Mouse (Mus musculus) liver, embryonic 16.5 days (tissue): ENCODE data around the gene Rab44. TPM values are rescaled to one million over a fixed set of nuclear protein-coding genes. Genes with fewer than 3 reads are reported as not detected.

Experiments
- ATAC-seq: fragments of 200-750 bp; cut with Nextera tagmentation; 2 replicates; pipeline ENCODE4 v1.8.0; 2017; ENCODE audit warnings: low read depth, mild to moderate bottlenecking, moderate number of reproducible peaks, moderate library complexity
- H3K27ac ChIP-seq: fragments of 300-500 bp; sonication (generic); 2 replicates; pipeline ENCODE4 v1.5.1; 2014; ENCODE audit warnings: mild to moderate bottlenecking, low read length
- H3K27me3 ChIP-seq: fragments of 300-500 bp; sonication (generic); 2 replicates; pipeline ENCODE4 v1.6.1; 2014; ENCODE audit warnings: low read depth, low read length, mixed read lengths; ENCODE audit not compliant: control insufficient read depth, insufficient read depth
- H3K36me3 ChIP-seq: fragments of 300-500 bp; sonication (generic); 2 replicates; pipeline ENCODE4 v1.6.1; 2014; ENCODE audit warnings: mild to moderate bottlenecking; ENCODE audit not compliant: control insufficient read depth, insufficient read depth
- H3K4me1 ChIP-seq: fragments of 300-500 bp; sonication (generic); 2 replicates; pipeline ENCODE4 v1.6.1; 2014; ENCODE audit warnings: low read depth, low read length, mixed read lengths; ENCODE audit not compliant: control insufficient read depth
- H3K4me2 ChIP-seq: fragments of 300-500 bp; sonication (generic); 2 replicates; pipeline ENCODE4 v1.6.1; 2014; ENCODE audit warnings: low read depth, low read length, mixed read lengths
- H3K4me3 ChIP-seq: fragments of 300-500 bp; sonication (generic); 2 replicates; pipeline ENCODE4 v1.5.1; 2014; ENCODE audit warnings: low read depth, mild to moderate bottlenecking, low read length
- H3K9ac ChIP-seq: fragments of 300-500 bp; sonication (generic); 2 replicates; pipeline ENCODE4 v1.6.1; 2014; ENCODE audit warnings: low read depth, low read length
- H3K9me3 ChIP-seq: fragments of 300-500 bp; sonication (generic); replicated peaks from 2 replicates; pipeline ENCODE4 v1.6.1; 2016; ENCODE audit warnings: low read length; ENCODE audit not compliant: control insufficient read depth
- WGBS: fragments of 180-500 bp; shearing (Covaris S2); extraction: QIAGEN DNeasy Blood & Tissue Kit; methylation state at CpG from one replicate; pipeline ENCODE4 v1.1.7; 2014; ENCODE audit not compliant: insufficient replicate concordance; 5-methylcytosine and 5-hydroxymethylcytosine counted together
- polyA plus RNA-seq: library from polyadenylated mRNA; unstranded; fragments of >200 nt; fragmentation: Nextera tagmentation; extraction: Ambion mirVana; gene quantifications from 2 replicates; pipeline ENCODE4 v1.2.1, GENCODE M21; 2015

Rab44 gene
- polyA plus RNA-seq, 1 experiment from 2014 or later, result 10.9 TPM

DNA sequence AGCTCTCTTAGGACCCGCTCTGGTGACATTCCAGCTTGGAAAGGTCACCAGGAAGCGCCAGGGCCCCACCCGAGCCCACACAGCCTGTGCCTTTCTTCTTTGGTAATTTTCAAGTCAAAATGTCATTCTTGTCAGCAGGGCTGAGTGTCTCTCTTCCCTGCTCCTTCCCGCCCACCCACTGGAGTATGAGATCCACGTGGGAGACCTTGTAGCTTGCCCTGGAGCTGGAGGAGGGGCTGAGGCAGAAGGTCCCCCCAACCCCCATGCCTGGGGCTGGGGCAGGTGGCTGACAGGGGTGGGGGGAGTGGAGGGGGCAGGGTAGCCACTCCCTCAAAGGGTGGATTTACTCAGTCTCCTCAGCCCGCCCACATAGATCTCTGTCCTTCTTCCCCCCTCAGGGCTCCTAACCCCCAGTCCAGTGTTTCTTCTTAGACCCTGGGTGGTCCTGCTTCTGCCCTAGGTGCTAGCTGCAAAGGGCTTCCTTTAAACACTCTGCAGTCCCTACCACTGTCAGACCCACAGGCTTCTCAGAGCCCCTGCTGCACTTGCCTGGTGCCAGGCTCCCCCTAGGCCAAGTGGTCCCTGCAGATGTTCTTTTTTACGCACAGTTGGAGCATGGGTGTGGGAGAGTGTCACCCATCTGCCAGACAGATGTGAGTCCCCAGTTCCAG is 71.6 kb downstream of the Rab44 start:
- no peak for ATAC-seq
- WGBS, result 53% methylated on average over 7 of the region's 7 CpGs
- Histone ChIP-seq H3K36me3 (no peaks in the 10 kb centered on the region), H3K9me3 (no peaks in the 10 kb centered on the region), H3K4me3 (no peak overlapping the region), H3K4me2 (no peak overlapping the region), H3K27ac (no peak overlapping the region), H3K9ac (no peak overlapping the region), H3K27me3 (peaks cover 6% of the 10 kb centered on the region), H3K4me1 (no peaks in the 10 kb centered on the region)

DNA sequence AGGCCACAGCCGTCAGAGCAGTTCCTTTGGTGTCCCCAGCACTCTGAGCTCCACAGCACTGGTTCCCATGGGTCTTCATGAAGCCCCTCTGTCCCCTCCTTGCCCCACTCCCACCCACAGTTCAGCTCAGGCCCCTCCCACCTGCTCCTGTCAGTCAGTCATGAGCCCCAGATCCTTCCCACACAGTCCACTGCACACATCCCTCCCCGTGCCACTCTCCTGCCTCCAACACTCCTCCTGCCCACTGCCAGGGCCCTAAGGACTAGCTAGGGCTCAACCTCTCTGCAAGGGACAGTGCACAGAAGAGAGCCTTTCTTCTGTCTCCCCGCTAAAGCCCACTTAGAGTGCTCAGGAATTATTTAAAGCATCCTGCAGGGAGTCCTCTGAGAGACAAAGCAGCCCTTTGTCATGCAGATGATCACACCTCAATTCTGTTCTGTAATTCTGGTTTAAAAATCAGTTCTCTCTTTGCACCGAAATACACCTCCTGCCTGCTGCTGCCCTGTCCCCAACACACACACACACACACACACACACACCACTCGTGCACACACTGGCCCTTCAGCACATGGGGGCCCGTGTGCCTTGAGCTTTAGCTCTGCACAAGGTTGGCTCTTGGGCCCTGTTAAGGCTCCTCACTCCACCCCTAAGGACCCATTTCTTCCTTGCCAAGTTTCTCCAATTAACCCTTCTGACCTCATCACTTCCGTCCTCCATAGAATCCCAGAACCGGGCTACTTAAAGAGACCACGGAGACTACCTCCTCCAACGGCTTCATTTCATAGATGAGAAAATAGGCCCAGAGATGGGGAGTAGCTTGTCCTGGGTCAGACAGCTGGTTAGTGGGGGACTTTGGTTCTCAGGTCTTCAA is 73.3 kb downstream of the Rab44 start:
- H3K27ac ChIP-seq, result no peak overlapping the region
- H3K4me2 ChIP-seq, result no peak overlapping the region
- H3K27me3 ChIP-seq, result peaks cover 6% of the 10 kb centered on the region
- no peak for ATAC-seq
- no peaks in the 10 kb centered on the region for H3K4me1 ChIP-seq
- H3K9ac ChIP-seq, result no peak overlapping the region
- 51% methylated on average over 10 of the region's 10 CpGs for WGBS
- no peaks in the 10 kb centered on the region for H3K9me3 ChIP-seq
- H3K4me3 ChIP-seq, result no peak overlapping the region
- no peaks in the 10 kb centered on the region for H3K36me3 ChIP-seq

DNA sequence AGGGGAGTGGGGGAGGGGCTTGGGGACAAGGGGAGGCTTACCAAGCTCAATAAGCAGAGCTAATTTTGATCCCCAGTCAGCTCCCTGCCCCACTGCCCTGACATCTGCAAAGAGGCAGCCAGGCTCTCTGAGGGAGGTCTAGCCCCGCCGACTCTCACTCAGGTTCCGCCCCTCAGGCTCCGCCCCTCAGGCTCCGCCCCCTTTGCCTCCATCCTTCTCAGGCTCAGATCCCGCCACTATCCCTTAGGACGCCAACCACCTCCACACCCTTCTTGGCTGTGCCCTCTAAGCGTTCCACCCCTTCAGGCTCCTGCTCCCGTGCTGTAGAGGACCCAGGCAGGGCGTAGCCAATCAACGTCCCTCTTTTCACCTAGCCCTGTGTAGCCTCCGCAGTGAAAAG is 75.0 kb downstream of the Rab44 start:
- no peak overlapping the region for H3K9ac ChIP-seq
- H3K27me3 ChIP-seq, result peaks cover 6% of the 10 kb centered on the region
- no peak overlapping the region for H3K27ac ChIP-seq
- ATAC-seq, result no peak
- WGBS, result 12% methylated on average over 12 of the region's 12 CpGs
- no peaks in the 10 kb centered on the region; the same call in 1 of the 2 replicates for H3K4me1 ChIP-seq
- H3K36me3 ChIP-seq, result no peaks in the 10 kb centered on the region
- H3K4me3 ChIP-seq, result no peak overlapping the region
- H3K9me3 ChIP-seq, result no peaks in the 10 kb centered on the region
- H3K4me2 ChIP-seq, result no peak overlapping the region

DNA sequence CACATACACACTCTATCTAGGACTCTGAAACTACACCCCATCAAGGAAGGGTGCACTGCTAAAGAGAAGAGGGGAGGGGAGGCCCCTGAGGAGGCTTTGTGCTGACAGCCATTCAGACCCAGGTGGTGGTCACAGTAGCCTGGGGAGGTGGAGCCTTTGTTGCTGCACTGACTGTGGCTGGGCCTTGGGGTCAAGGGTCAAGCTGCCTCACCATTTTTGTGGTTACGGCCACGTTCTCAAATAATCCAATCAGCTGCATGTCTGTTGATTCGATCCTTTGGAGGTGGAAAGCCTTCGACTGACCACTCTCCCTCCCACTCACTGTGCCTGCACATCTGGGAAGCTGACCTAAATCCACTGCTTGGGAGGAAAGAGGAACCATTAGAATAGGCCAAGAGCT is 81.6 kb downstream of the Rab44 start:
- Histone ChIP-seq H3K27me3 (no peaks in the 10 kb centered on the region), H3K9me3 (no peaks in the 10 kb centered on the region), H3K27ac (no peak overlapping the region), H3K9ac (no peak overlapping the region), H3K36me3 (no peaks in the 10 kb centered on the region), H3K4me2 (no peak overlapping the region), H3K4me3 (no peak overlapping the region), H3K4me1 (no peaks in the 10 kb centered on the region; the same call in 1 of the 2 replicates)
- no peak for ATAC-seq
- 60% methylated on average over 4 of the region's 4 CpGs for WGBS

Other genes starting within 250 kb of the Rab44 start
- gene 4930539E08Rik, start 198.8 kb upstream of the Rab44 start, polyA plus RNA-seq, result 0.06 TPM in 1 of 2 replicates, not detected in the other
- gene Pxt1, start 170.3 kb upstream of the Rab44 start, polyA plus RNA-seq, result 0.35 and 0.37 TPM in 2 replicates
- gene Kctd20, start 162.2 kb upstream of the Rab44 start, polyA plus RNA-seq, result 80.0 and 82.0 TPM in 2 replicates
- gene Stk38, start 106.2 kb upstream of the Rab44 start, polyA plus RNA-seq, result 46.5 and 51.0 TPM in 2 replicates
- gene Srsf3, start 81.5 kb upstream of the Rab44 start, polyA plus RNA-seq, result 185 and 211 TPM in 2 replicates
- gene Cdkn1a, start 23.2 kb upstream of the Rab44 start, polyA plus RNA-seq, result 12.6 and 16.5 TPM in 2 replicates
- gene Cpne5, start 124.0 kb downstream of the Rab44 start, polyA plus RNA-seq, result 0.09 and 0.24 TPM in 2 replicates
- gene Ppil1, start 150.0 kb downstream of the Rab44 start, polyA plus RNA-seq, result 70.1 and 76.8 TPM in 2 replicates
- 82.1 and 90.5 TPM in 2 replicates for gene BC004004, start 154.6 kb downstream of the Rab44 start, polyA plus RNA-seq
- 2.0 and 2.6 TPM in 2 replicates for gene Pi16, start 203.5 kb downstream of the Rab44 start, polyA plus RNA-seq
- 33.3 and 48.5 TPM in 2 replicates for gene Mtch1, start 233.8 kb downstream of the Rab44 start, polyA plus RNA-seq
- gene Fgd2, start 246.8 kb downstream of the Rab44 start, polyA plus RNA-seq, result 7.7 and 8.1 TPM in 2 replicates